Mouse (Mus musculus) lung, postnatal 0 days (tissue): ENCODE results near the gene Thnsl2.

ENCODE experiments used
- CTCF ChIP-seq: IDR thresholded peaks from 2 replicates; pipeline ENCODE4 v1.5.1; 2016; ENCODE audit warnings: antibody characterized with exemption, mild to moderate bottlenecking
- EP300 ChIP-seq: IDR thresholded peaks from 2 replicates; pipeline ENCODE4 v1.6.1; 2016; ENCODE audit warnings: antibody characterized with exemption, mild to moderate bottlenecking, control low read depth

DNA sequence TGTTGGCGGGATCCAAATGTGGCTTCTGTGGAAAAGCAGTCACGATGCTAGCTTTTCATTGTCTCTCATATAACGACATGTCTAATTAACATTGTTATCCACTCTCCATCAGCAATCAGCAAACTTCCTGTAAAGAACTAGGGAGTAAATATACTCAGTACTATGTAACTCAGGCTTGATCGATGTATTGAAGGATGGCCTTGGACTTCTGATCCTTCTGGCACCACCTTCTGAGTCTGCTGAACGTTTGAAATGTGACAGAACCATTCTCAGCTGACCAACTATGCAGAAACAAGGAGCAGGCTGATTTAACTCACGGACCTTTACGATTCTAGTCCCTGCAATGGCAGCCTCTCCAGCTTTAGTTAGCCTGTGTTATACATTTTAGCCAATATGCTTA lies 17.1 kb upstream of the Thnsl2 start:
- no peak for TF ChIP-seq EP300
- TF ChIP-seq CTCF, result no peak
